Mouse (Mus musculus): ENCODE results near the gene BC025920.

The BC025920 gene

GRCm38 (mm10) chr10:81605974-81606751, at the start of gene BC025920:
Gene BC025920, plus strand, starts transcription at chr10:81606270.
- in situ Hi-C loops (cut with MboI; ENCODE audit: low sequenced_read_pairs), result no loop called here

- in situ Hi-C loops (cut with MboI; ENCODE audit: low sequenced_read_pairs), result no loop called here
These were observed 49.8 kb upstream of the BC025920 start for GRCm38 (mm10) chr10:81556282-81556681.

GRCm38 (mm10) chr10:81557491-81557890, 48.6 kb upstream of the BC025920 start:
- in situ Hi-C loops (cut with MboI; ENCODE audit: low sequenced_read_pairs), result no loop called here

- in situ Hi-C loops (cut with MboI; ENCODE audit: low sequenced_read_pairs), result no loop called here
These were observed 46.9 kb upstream of the BC025920 start, which contains the start of gene Aes for GRCm38 (mm10) chr10:81559163-81559626. Gene Aes, plus strand, starts transcription at chr10:81559488.

- in situ Hi-C loops (cut with MboI; ENCODE audit: low sequenced_read_pairs), result no loop called here
These were observed 46.2 kb upstream of the BC025920 start for GRCm38 (mm10) chr10:81559627-81560539.

- in situ Hi-C loops (cut with MboI; ENCODE audit: low sequenced_read_pairs), result no loop called here
These were observed 45.2 kb upstream of the BC025920 start for GRCm38 (mm10) chr10:81560719-81561459.

- in situ Hi-C loops (cut with MboI; ENCODE audit: low sequenced_read_pairs), result no loop called here
These were observed 43.7 kb upstream of the BC025920 start for GRCm38 (mm10) chr10:81562411-81562810.

- in situ Hi-C loops (cut with MboI; ENCODE audit: low sequenced_read_pairs), result no loop called here
These were observed 42.6 kb upstream of the BC025920 start for GRCm38 (mm10) chr10:81563481-81563880.

GRCm38 (mm10) chr10:81564216-81564615, 41.9 kb upstream of the BC025920 start:
- in situ Hi-C loops (cut with MboI; ENCODE audit: low sequenced_read_pairs), result no loop called here

GRCm38 (mm10) chr10:81564734-81565133, 41.3 kb upstream of the BC025920 start:
- in situ Hi-C loops (cut with MboI; ENCODE audit: low sequenced_read_pairs), result no loop called here

- in situ Hi-C loops (cut with MboI; ENCODE audit: low sequenced_read_pairs), result no loop called here
These were observed 40.5 kb upstream of the BC025920 start for GRCm38 (mm10) chr10:81565257-81566228.

- in situ Hi-C loops (cut with MboI; ENCODE audit: low sequenced_read_pairs), result no loop called here
These were observed 37.5 kb upstream of the BC025920 start for GRCm38 (mm10) chr10:81568381-81569191.

- in situ Hi-C loops (cut with MboI; ENCODE audit: low sequenced_read_pairs), result no loop called here
These were observed 36.4 kb upstream of the BC025920 start for GRCm38 (mm10) chr10:81569507-81570237.

GRCm38 (mm10) chr10:81570238-81570800, 35.8 kb upstream of the BC025920 start:
- in situ Hi-C loops (cut with MboI; ENCODE audit: low sequenced_read_pairs), result no loop called here

GRCm38 (mm10) chr10:81570831-81571500, 35.1 kb upstream of the BC025920 start:
- in situ Hi-C loops (cut with MboI; ENCODE audit: low sequenced_read_pairs), result no loop called here

- in situ Hi-C loops (cut with MboI; ENCODE audit: low sequenced_read_pairs), result no loop called here
These were observed 34.6 kb upstream of the BC025920 start for GRCm38 (mm10) chr10:81571501-81571876.

GRCm38 (mm10) chr10:81572133-81572671, 33.9 kb upstream of the BC025920 start:
- in situ Hi-C loops (cut with MboI; ENCODE audit: low sequenced_read_pairs), result no loop called here

Data from CH12F3 (cell line).